Mouse (Mus musculus) adrenal gland, postnatal 4 days (tissue): ENCODE results near the gene Gm6993. TPM values are rescaled to one million over a fixed set of nuclear protein-coding genes. Genes with fewer than 3 reads are reported as not detected.

Source experiments
- DNase-seq, 2 experiments: peaks; one replicate each; pipeline ENCODE4 v3.0.0; 2021 to 2022; ENCODE audit warnings: low spot score in 2 of 2, mixed read lengths in 2 of 2
- total RNA-seq, 2 experiments: library from RNA; stranded (reverse); gene quantifications; 2 replicates each; pipeline ENCODE4 v1.2.3; 2021

Gm6993 gene
- total RNA-seq, 2 experiments from 2014 or later: not detected

GRCm38 (mm10) chr12:31270361-31270760, 29.8 kb downstream of the Gm6993 start:
- DNase-seq: no peak

GRCm38 (mm10) chr12:31270776-31271175, 30.2 kb downstream of the Gm6993 start:
- DNase-seq: no peak

GRCm38 (mm10) chr12:31271361-31272011, 30.9 kb downstream of the Gm6993 start:
- DNase-seq: peak in 1 of 2 experiments; percentile 34

- DNase-seq: no peak
Measured at GRCm38 (mm10) chr12:31272012-31272735, 31.6 kb downstream of the Gm6993 start.

GRCm38 (mm10) chr12:31272846-31273245, 32.3 kb downstream of the Gm6993 start:
- no peak for DNase-seq

- DNase-seq: no peak
Measured at GRCm38 (mm10) chr12:31273646-31274045, 33.1 kb downstream of the Gm6993 start.

GRCm38 (mm10) chr12:31275411-31275810, 34.8 kb downstream of the Gm6993 start:
- DNase-seq: no peak

- DNase-seq: no peak
Measured at GRCm38 (mm10) chr12:31278270-31278669, 37.7 kb downstream of the Gm6993 start.

- no peak for DNase-seq
Measured at GRCm38 (mm10) chr12:31280318-31280717, 39.7 kb downstream of the Gm6993 start.

- DNase-seq: no peak
Measured at GRCm38 (mm10) chr12:31281100-31281591, 40.6 kb downstream of the Gm6993 start.

- DNase-seq: no peak
Measured at GRCm38 (mm10) chr12:31282241-31282640, 41.7 kb downstream of the Gm6993 start.

GRCm38 (mm10) chr12:31283131-31283530, 42.6 kb downstream of the Gm6993 start:
- DNase-seq: no peak

GRCm38 (mm10) chr12:31283617-31284136, 43.1 kb downstream of the Gm6993 start:
- DNase-seq: no peak

- DNase-seq: no peak
Measured at GRCm38 (mm10) chr12:31289046-31289445, 48.5 kb downstream of the Gm6993 start.

Other genes starting within 250 kb of the Gm6993 start
- 1 to 10 TPM; 1.4 to 1.9 TPM for gene Fam110c, start 166.9 kb upstream of the Gm6993 start, total RNA-seq
- 100 to 1,000 TPM; 236 to 271 TPM for gene Lamb1, start 24.5 kb downstream of the Gm6993 start, total RNA-seq
- 100 to 1,000 TPM; 226 to 243 TPM for gene Dld, start 110.7 kb downstream of the Gm6993 start, total RNA-seq
- gene Slc26a3, start 150.1 kb downstream of the Gm6993 start, total RNA-seq: under 1 TPM in 1 of 2 experiments, not detected in 1; 0.17 TPM